Mouse (Mus musculus) stomach, embryonic 14.5 days (tissue): ENCODE measurements around the gene Rapgef5. TPM values are rescaled to one million over a fixed set of nuclear protein-coding genes. Genes with fewer than 3 reads are reported as not detected.

Experiments
- ATAC-seq: fragments of 200-750 bp; cut with Nextera tagmentation; 2 replicates; pipeline ENCODE4 v1.8.0; 2017; ENCODE audit warnings: low read depth, moderate TSS enrichment; ENCODE audit not compliant: insufficient number of reproducible peaks, insufficient read depth, low FRiP score
- H3K27ac ChIP-seq: fragments of 300-500 bp; sonication (generic); 2 replicates; pipeline ENCODE4 v1.5.1; 2014; ENCODE audit warnings: mild to moderate bottlenecking, low read length, moderate library complexity, mixed read lengths
- H3K27me3 ChIP-seq: fragments of 300-500 bp; sonication (generic); 2 replicates; pipeline ENCODE4 v1.6.1; 2014; ENCODE audit warnings: low read length, control low read depth, mixed read lengths; ENCODE audit not compliant: control insufficient read depth, insufficient read depth
- H3K36me3 ChIP-seq: fragments of 300-500 bp; sonication (generic); 2 replicates; pipeline ENCODE4 v1.6.1; 2014; ENCODE audit warnings: mild to moderate bottlenecking, control low read depth, low read length, moderate library complexity, mixed read lengths; ENCODE audit not compliant: control insufficient read depth, insufficient read depth
- H3K4me1 ChIP-seq: fragments of 300-500 bp; sonication (generic); 2 replicates; pipeline ENCODE4 v1.6.1; 2014; ENCODE audit warnings: low read length, control low read depth, mixed read lengths; ENCODE audit not compliant: control insufficient read depth, insufficient read depth
- H3K4me2 ChIP-seq: fragments of 300-500 bp; sonication (generic); replicated peaks from 2 replicates; pipeline ENCODE4 v1.6.1; 2014; ENCODE audit warnings: low read depth, low read length, control low read depth
- H3K4me3 ChIP-seq: fragments of 300-500 bp; sonication (generic); 2 replicates; pipeline ENCODE4 v1.5.1; 2014; ENCODE audit warnings: low read depth, low read length, control low read depth
- H3K9ac ChIP-seq: fragments of 300-500 bp; sonication (generic); replicated peaks from 2 replicates; pipeline ENCODE4 v1.6.1; 2014; ENCODE audit warnings: low read depth, mild to moderate bottlenecking, control low read depth, low read length, moderate library complexity, mixed read lengths
- H3K9me3 ChIP-seq: fragments of 300-500 bp; sonication (generic); 2 replicates; pipeline ENCODE4 v1.6.1; 2016; ENCODE audit warnings: low read depth, low read length, control low read depth; ENCODE audit not compliant: control insufficient read depth
- WGBS: fragments of 180-500 bp; shearing (Covaris S2); extraction: QIAGEN DNeasy Blood & Tissue Kit; methylation state at CpG from one replicate; pipeline ENCODE4 v1.1.7; 2014; 5-methylcytosine and 5-hydroxymethylcytosine counted together
- polyA plus RNA-seq: library from polyadenylated mRNA; unstranded; fragments of >200 nt; fragmentation: Nextera tagmentation; extraction: Ambion mirVana; gene quantifications from 2 replicates; pipeline ENCODE4 v1.2.1, GENCODE M21; 2014

Rapgef5 gene
- polyA plus RNA-seq, 1 experiment from 2014 or later: 11.9 TPM

GRCm38 (mm10) chr12:117686732-117687131, 170.5 kb downstream of the Rapgef5 start:
- H3K27ac ChIP-seq: no peak overlapping the region
- H3K4me3 ChIP-seq: no peak overlapping the region
- ATAC-seq: no peak
- no peaks in the 10 kb centered on the region for H3K9me3 ChIP-seq
- H3K36me3 ChIP-seq: no peaks in the 10 kb centered on the region
- H3K4me2 ChIP-seq: no peak overlapping the region
- no peaks in the 10 kb centered on the region for H3K27me3 ChIP-seq
- no peaks in the 10 kb centered on the region; the same call in 1 of the 2 replicates for H3K4me1 ChIP-seq
- no peak overlapping the region for H3K9ac ChIP-seq
- WGBS: 73% methylated on average over 3 of the region's 3 CpGs

- no peaks in the 10 kb centered on the region; the same call in 1 of the 2 replicates for H3K4me1 ChIP-seq
- 7% methylated on average over 32 of the region's 32 CpGs for WGBS
- H3K27ac ChIP-seq: no peak overlapping the region
- H3K4me3 ChIP-seq: peak overlapping the region; percentile 28
- peak overlapping the region; percentile 48 for H3K4me2 ChIP-seq
- no peaks in the 10 kb centered on the region for H3K27me3 ChIP-seq
- H3K9me3 ChIP-seq: no peaks in the 10 kb centered on the region
- no peak overlapping the region for H3K9ac ChIP-seq
- no peaks in the 10 kb centered on the region for H3K36me3 ChIP-seq
- peak; percentile 80 for ATAC-seq
Observed at GRCm38 (mm10) chr12:117688655-117689548, 172.6 kb downstream of the Rapgef5 start.

- H3K4me2 ChIP-seq: no peak overlapping the region
- no peak overlapping the region for H3K27ac ChIP-seq
- H3K4me3 ChIP-seq: no peak overlapping the region
- ATAC-seq: no peak
- no peak overlapping the region for H3K9ac ChIP-seq
- H3K27me3 ChIP-seq: no peaks in the 10 kb centered on the region
- H3K36me3 ChIP-seq: no peaks in the 10 kb centered on the region
- WGBS: 69% methylated on average over 5 of the region's 5 CpGs
- no peaks in the 10 kb centered on the region for H3K9me3 ChIP-seq
- H3K4me1 ChIP-seq: no peaks in the 10 kb centered on the region; the same call in 1 of the 2 replicates
Observed at GRCm38 (mm10) chr12:117691336-117691735, 175.1 kb downstream of the Rapgef5 start.

GRCm38 (mm10) chr12:117692775-117693174, 176.5 kb downstream of the Rapgef5 start:
- Histone ChIP-seq H3K4me3 (no peak overlapping the region), H3K4me2 (no peak overlapping the region), H3K27ac (no peak overlapping the region), H3K36me3 (no peaks in the 10 kb centered on the region), H3K27me3 (no peaks in the 10 kb centered on the region), H3K4me1 (no peaks in the 10 kb centered on the region; the same call in 1 of the 2 replicates), H3K9me3 (no peaks in the 10 kb centered on the region), H3K9ac (no peak overlapping the region)
- no peak for ATAC-seq
- 64% methylated on average over 1 of the region's 1 CpGs for WGBS

GRCm38 (mm10) chr12:117699950-117700665, 183.8 kb downstream of the Rapgef5 start:
- no peak overlapping the region for H3K4me2 ChIP-seq
- no peak overlapping the region for H3K27ac ChIP-seq
- no peak for ATAC-seq
- H3K4me3 ChIP-seq: no peak overlapping the region
- no peaks in the 10 kb centered on the region for H3K36me3 ChIP-seq
- H3K9ac ChIP-seq: no peak overlapping the region
- H3K27me3 ChIP-seq: no peaks in the 10 kb centered on the region
- H3K4me1 ChIP-seq: no peaks in the 10 kb centered on the region
- no peaks in the 10 kb centered on the region for H3K9me3 ChIP-seq
- WGBS: 88% methylated on average over 3 of the region's 3 CpGs

- Histone ChIP-seq H3K36me3 (no peaks in the 10 kb centered on the region), H3K9ac (no peak overlapping the region), H3K4me3 (no peak overlapping the region), H3K27me3 (no peaks in the 10 kb centered on the region), H3K9me3 (no peaks in the 10 kb centered on the region), H3K4me1 (no peaks in the 10 kb centered on the region), H3K4me2 (no peak overlapping the region), H3K27ac (no peak overlapping the region)
- WGBS: 64% methylated on average over 6 of the region's 6 CpGs
- ATAC-seq: no peak
Observed at GRCm38 (mm10) chr12:117700927-117701326, 184.6 kb downstream of the Rapgef5 start.

- Histone ChIP-seq H3K4me1 (no peaks in the 10 kb centered on the region), H3K36me3 (no peaks in the 10 kb centered on the region), H3K27ac (no peak overlapping the region), H3K27me3 (no peaks in the 10 kb centered on the region), H3K4me2 (no peak overlapping the region), H3K4me3 (no peak overlapping the region), H3K9me3 (no peaks in the 10 kb centered on the region), H3K9ac (no peak overlapping the region)
- WGBS: 96% methylated on average over 8 of the region's 8 CpGs
- no peak for ATAC-seq
Observed at GRCm38 (mm10) chr12:117702291-117702690, 186.0 kb downstream of the Rapgef5 start.

- no peak for ATAC-seq
- Histone ChIP-seq H3K27me3 (no peaks in the 10 kb centered on the region), H3K9me3 (no peaks in the 10 kb centered on the region), H3K4me3 (no peak overlapping the region), H3K27ac (no peak overlapping the region), H3K4me2 (no peak overlapping the region), H3K4me1 (no peaks in the 10 kb centered on the region), H3K36me3 (no peaks in the 10 kb centered on the region), H3K9ac (no peak overlapping the region)
- WGBS: 90% methylated on average over 9 of the region's 9 CpGs
Observed at GRCm38 (mm10) chr12:117702928-117703327, 186.6 kb downstream of the Rapgef5 start.
